ENCODE assay signal across 11 mouse cellular contexts in genomic region chr2:137777430-137777829, GRCm38 (mm10).
"Had no signal": no experiment of that assay in that cellular context is flagged by ENCODE, and none has a peak within 500 bp of the region (broad histone marks: within the 10 kb centered on the region; RNA-seq: fewer than 3 reads in every experiment).

No protein-coding gene starts in this region.

- DNase-seq: kidney, adult 2 months; kidney, postnatal 25 days; layer of hippocampus, adult 9-11 months; liver; lung, adult 18-20 months; lung, postnatal 10 days; lung, postnatal 36 days; thymus, adult 18-20 months; thymus, postnatal 36 days had no signal

- ATAC-seq: liver, embryonic 12.5 days; midbrain, embryonic 15.5 days had no signal
